Mouse (Mus musculus) liver, embryonic 14.5 days (tissue): ENCODE data around the gene Vezt. TPM values are rescaled to one million over a fixed set of nuclear protein-coding genes. Genes with fewer than 3 reads are reported as not detected.

Experiments
- ATAC-seq: fragments of 200-750 bp; cut with Nextera tagmentation; 2 replicates; pipeline ENCODE4 v1.8.0; 2017; ENCODE audit warnings: moderate number of reproducible peaks, mild to moderate bottlenecking, moderate library complexity; ENCODE audit not compliant: insufficient read depth
- DNase-seq, 3 experiments: peaks; one replicate each; pipeline ENCODE4 v3.0.0-alpha.2; 2012 to 2013; ENCODE audit warnings: low read depth in 3 of 3, low spot score in 3 of 3
- H3K27ac ChIP-seq: fragments of 300-500 bp; sonication (generic); 2 replicates; pipeline ENCODE4 v1.5.1; 2014; ENCODE audit warnings: moderate library complexity, mild to moderate bottlenecking, control low read depth, inconsistent platforms
- H3K27me3 ChIP-seq: fragments of 300-500 bp; sonication (generic); 2 replicates; pipeline ENCODE4 v1.6.1; 2014; ENCODE audit warnings: mild to moderate bottlenecking, low read length, moderate library complexity; ENCODE audit not compliant: control insufficient read depth, insufficient read depth
- H3K36me3 ChIP-seq: fragments of 300-500 bp; sonication (generic); replicated peaks from 2 replicates; pipeline ENCODE4 v1.6.1; 2014; ENCODE audit warnings: low read depth; ENCODE audit not compliant: control insufficient read depth, insufficient read depth
- H3K4me1 ChIP-seq, 2 experiments: fragments of 200-500 bp in 1 of 2; fragments of 300-500 bp in 1 of 2; sonication (generic) in 1 of 2; replicated peaks; 2 replicates each; pipeline ENCODE4 v1.6.1; 2012 to 2014; ENCODE audit warnings: antibody characterized with exemption in 1 of 2, inconsistent platforms in 1 of 2, low read length in 1 of 2; ENCODE audit not compliant: control insufficient read depth in 2 of 2, insufficient read depth in 2 of 2
- H3K4me2 ChIP-seq: fragments of 300-500 bp; sonication (generic); 2 replicates; pipeline ENCODE4 v1.6.1; 2014; ENCODE audit warnings: low read depth, mild to moderate bottlenecking, control low read depth, moderate library complexity
- H3K4me3 ChIP-seq, 2 experiments: fragments of 200-500 bp in 1 of 2; fragments of 300-500 bp in 1 of 2; sonication (generic) in 1 of 2; 2 replicates each; pipeline ENCODE4 v1.5.1; 2012 to 2014; ENCODE audit warnings: low read depth in 2 of 2, low read length in 2 of 2, mild to moderate bottlenecking in 2 of 2, control low read depth in 1 of 2, inconsistent platforms in 1 of 2, moderate library complexity in 1 of 2; ENCODE audit not compliant: insufficient read depth in 1 of 2
- H3K9ac ChIP-seq: fragments of 300-500 bp; sonication (generic); replicated peaks from 2 replicates; pipeline ENCODE4 v1.6.1; 2014; ENCODE audit warnings: mild to moderate bottlenecking, control low read depth, moderate library complexity
- H3K9me3 ChIP-seq: fragments of 300-500 bp; sonication (generic); 2 replicates; pipeline ENCODE4 v1.6.1; 2016; ENCODE audit warnings: low read length, mixed read lengths; ENCODE audit not compliant: control insufficient read depth
- CTCF ChIP-seq: IDR thresholded peaks from 2 replicates; pipeline ENCODE4 v1.5.1; 2016; ENCODE audit warnings: antibody characterized with exemption, low read depth, control low read depth
- EP300 ChIP-seq: IDR thresholded peaks from 2 replicates; pipeline ENCODE4 v1.6.1; 2016; ENCODE audit warnings: antibody characterized with exemption, low read depth
- WGBS: fragments of 180-500 bp; shearing (Covaris S2); extraction: QIAGEN DNeasy Blood & Tissue Kit; methylation state at CpG from one replicate; pipeline ENCODE4 v1.1.7; 2014; ENCODE audit not compliant: insufficient replicate concordance; 5-methylcytosine and 5-hydroxymethylcytosine counted together
- polyA plus RNA-seq, 2 experiments: library from polyadenylated mRNA; depleted of rRNA in 1 of 2; stranded (reverse) in 1 of 2; unstranded in 1 of 2; fragments of >200 nt; fragmentation: Nextera tagmentation in 1 of 2; extraction: Ambion mirVana in 1 of 2; gene quantifications; 2 replicates each; pipeline versions ENCODE4 v1.2.1 to v1.2.3; 2012 to 2014

Gene Vezt
- polyA plus RNA-seq, 2 experiments = 6.6 to 12.7 TPM

- no peaks in the 10 kb centered on the region for H3K9me3 ChIP-seq
- no peak overlapping the region for H3K27ac ChIP-seq
- H3K27me3 ChIP-seq = no peaks in the 10 kb centered on the region
- no peak for TF ChIP-seq EP300
- TF ChIP-seq CTCF = no peak
- no peak overlapping the region for H3K9ac ChIP-seq
- no peaks in the 10 kb centered on the region; a peak in 1 of 4 replicates for H3K4me1 ChIP-seq
- H3K4me3 ChIP-seq = no peak overlapping the region
- no peak overlapping the region for H3K4me2 ChIP-seq
- ATAC-seq (no peak), DNase-seq (no peak)
- H3K36me3 ChIP-seq = no peaks in the 10 kb centered on the region
- WGBS = 67% methylated on average over 5 of the region's 5 CpGs
Measured at GRCm38 (mm10) chr10:93940279-93940678, 95.3 kb downstream of the Vezt start.

DNA sequence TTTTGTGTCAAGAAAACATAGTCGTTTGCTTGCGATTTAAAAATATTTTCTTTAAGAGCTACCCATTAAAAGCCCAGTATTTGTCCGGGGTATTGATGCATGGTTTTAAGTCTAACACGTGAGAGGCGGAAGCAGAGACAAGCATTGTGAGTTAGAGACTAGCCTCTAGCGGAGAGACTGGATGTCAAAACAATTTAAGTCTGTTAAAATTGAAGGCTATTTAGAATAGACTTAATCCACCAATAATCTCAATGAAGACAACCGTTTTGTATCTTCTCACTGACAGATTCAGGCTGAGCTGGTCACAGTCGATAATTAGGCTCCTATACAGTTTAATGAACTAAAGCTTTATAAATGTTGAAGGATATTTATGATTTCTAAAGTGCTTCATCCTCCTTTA lies 95.9 kb downstream of the Vezt start:
- Histone ChIP-seq H3K27ac (no peak overlapping the region), H3K27me3 (no peaks in the 10 kb centered on the region), H3K4me1 (no peaks in the 10 kb centered on the region; a peak in 1 of 4 replicates), H3K9me3 (no peaks in the 10 kb centered on the region), H3K4me3 (no peak overlapping the region), H3K36me3 (no peaks in the 10 kb centered on the region), H3K4me2 (no peak overlapping the region), H3K9ac (no peak overlapping the region)
- ATAC-seq (no peak), DNase-seq (no peak)
- no peak for TF ChIP-seq EP300
- WGBS = 79% methylated on average over 8 of the region's 8 CpGs

GRCm38 (mm10) chr10:93938844-93939271 lies 96.8 kb downstream of the Vezt start:
- TF ChIP-seq EP300 (no peak), CTCF (no peak)
- no peaks in the 10 kb centered on the region for H3K36me3 ChIP-seq
- no peak for ATAC-seq
- no peak overlapping the region for H3K27ac ChIP-seq
- no peaks in the 10 kb centered on the region for H3K9me3 ChIP-seq
- H3K4me2 ChIP-seq = no peak overlapping the region
- WGBS = 83% methylated on average over 20 of the region's 20 CpGs
- no peak for DNase-seq
- H3K4me3 ChIP-seq = no peak overlapping the region
- no peaks in the 10 kb centered on the region; a peak in 1 of 4 replicates for H3K4me1 ChIP-seq
- H3K27me3 ChIP-seq = no peaks in the 10 kb centered on the region
- H3K9ac ChIP-seq = no peak overlapping the region

- Histone ChIP-seq H3K4me1 (no peaks in the 10 kb centered on the region), H3K36me3 (no peaks in the 10 kb centered on the region), H3K9me3 (no peaks in the 10 kb centered on the region), H3K27me3 (no peaks in the 10 kb centered on the region; the same call in 1 of the 2 replicates), H3K4me3 (no peak overlapping the region), H3K4me2 (no peak overlapping the region), H3K9ac (no peak overlapping the region), H3K27ac (no peak overlapping the region)
- DNase-seq (no peak), ATAC-seq (no peak)
- no peak for TF ChIP-seq EP300
- no peak for TF ChIP-seq CTCF
- WGBS = 66% methylated on average over 9 of the region's 9 CpGs
Measured at GRCm38 (mm10) chr10:93933980-93934379, 101.6 kb downstream of the Vezt start.

GRCm38 (mm10) chr10:93932861-93933260 lies 102.8 kb downstream of the Vezt start:
- H3K27me3 ChIP-seq = no peaks in the 10 kb centered on the region; the same call in 1 of the 2 replicates
- DNase-seq (no peak), ATAC-seq (no peak)
- no peak overlapping the region for H3K4me3 ChIP-seq
- no peaks in the 10 kb centered on the region for H3K9me3 ChIP-seq
- no peak overlapping the region for H3K9ac ChIP-seq
- TF ChIP-seq CTCF = no peak
- TF ChIP-seq EP300 = no peak
- no peak overlapping the region for H3K4me2 ChIP-seq
- H3K36me3 ChIP-seq = no peaks in the 10 kb centered on the region
- H3K4me1 ChIP-seq = no peaks in the 10 kb centered on the region
- no peak overlapping the region for H3K27ac ChIP-seq
- WGBS = 60% methylated on average over 5 of the region's 5 CpGs
